Mouse (Mus musculus) CH12.LX (cell line): ENCODE measurements around the gene Camkmt.

Experiments used
- CTCF ChIP-seq, 2 experiments: IDR thresholded peaks in 1 of 2; conservative IDR thresholded peaks in 1 of 2; 2 replicates each; pipeline ENCODE4 v1.5.1; 2011 to 2012; ENCODE audit warnings: low read depth in 2 of 2, low read length in 2 of 2, improper control_type of control experiment in 1 of 2, inconsistent platforms in 1 of 2, mild to moderate bottlenecking in 1 of 2, moderate library complexity in 1 of 2
- MAX ChIP-seq: IDR thresholded peaks from 2 replicates; pipeline ENCODE4 v1.6.1; 2011; ENCODE audit warnings: low read length, improper control_type of control experiment
- POLR2A ChIP-seq: IDR thresholded peaks from 2 replicates; pipeline ENCODE4 v1.6.1; 2011; ENCODE audit warnings: low read depth, mild to moderate bottlenecking, improper control_type of control experiment, low read length

GRCm38 (mm10) chr17:85381578-85382223 lies 291.3 kb downstream of the Camkmt start:
- TF ChIP-seq POLR2A (no peak), MAX (no peak), CTCF (conservative IDR thresholded peaks at IDR 0.05 in 1 of 2, IDR thresholded peaks at IDR 0.05 in 1 of 2; ENCODE audit: low read depth in 2 of 2, low read length in 2 of 2) (no peak)
